Mouse (Mus musculus) frontal cortex, postnatal 14 days (tissue): ENCODE measurements around the gene Pcgf2.
"Not testable (repeated sequence)": the region's sequence is repeated elsewhere in the genome, so short reads cannot be mapped to it uniquely, and the experiment has no call there.

Experiments used
- DNase-seq, 2 experiments: peaks; one replicate each; pipeline ENCODE4 v3.0.0; 2022; ENCODE audit warnings: low spot score in 2 of 2

Pcgf2 gene

DNA sequence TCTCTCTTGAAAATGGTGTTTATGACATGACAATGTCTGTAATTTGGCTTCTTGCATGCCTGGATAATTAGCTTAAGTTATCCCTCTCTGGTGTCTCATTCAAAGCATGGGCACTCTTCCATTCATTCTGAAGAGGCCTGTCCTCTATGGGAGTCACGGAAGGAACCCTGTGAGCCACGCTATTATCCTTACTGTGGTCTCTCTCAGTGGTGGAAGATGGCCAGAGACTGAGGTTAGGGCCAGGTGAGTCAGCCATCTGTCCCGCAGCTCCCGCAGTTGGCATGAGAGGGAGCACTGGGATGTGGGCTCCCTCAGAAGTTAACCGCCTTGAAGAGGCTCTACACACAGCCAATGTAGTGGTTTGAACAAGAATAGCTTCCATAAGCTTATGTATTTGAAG, 50.0 kb downstream of the Pcgf2 start:
- no peak for DNase-seq

DNA sequence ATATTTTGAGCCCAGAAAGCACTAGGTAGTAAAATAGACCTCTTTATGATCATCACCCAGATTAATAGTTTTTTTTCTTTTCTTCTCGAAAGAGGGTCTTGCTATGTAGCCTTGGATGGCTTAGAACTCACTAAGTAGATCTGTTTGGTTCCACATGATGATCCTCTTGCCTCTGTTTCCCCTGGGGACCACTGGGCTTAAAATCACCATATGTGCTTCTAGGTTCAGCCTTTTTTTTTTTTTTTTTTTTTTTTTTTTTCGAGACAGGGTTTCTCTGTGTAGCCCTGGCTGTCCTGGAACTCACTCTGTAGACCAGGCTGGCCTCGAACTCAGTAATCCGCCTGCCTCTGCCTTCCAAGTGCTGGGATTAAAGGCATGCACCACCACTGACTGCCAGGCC, 51.8 kb downstream of the Pcgf2 start:
- not testable (repeated sequence) for DNase-seq

DNA sequence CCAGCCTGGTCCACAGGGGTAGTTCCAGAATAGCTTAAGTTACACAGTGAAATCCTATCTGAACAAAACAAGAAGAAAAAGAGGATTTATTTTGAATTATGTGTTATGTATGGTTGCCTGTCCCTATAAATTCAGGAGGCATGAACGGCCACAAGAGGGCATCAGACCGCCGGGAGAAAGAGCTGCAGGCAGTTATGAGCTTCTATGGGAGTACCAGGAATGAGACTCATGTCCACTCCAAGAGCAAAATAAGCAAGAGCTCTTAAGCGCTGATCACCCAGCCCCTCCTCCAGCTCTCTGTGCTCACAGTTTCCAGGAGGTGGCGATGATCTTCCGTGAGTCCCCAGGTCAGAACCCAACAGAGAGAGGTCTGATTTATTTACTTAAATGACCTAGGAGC, 55.5 kb downstream of the Pcgf2 start:
- no peak for DNase-seq

DNA sequence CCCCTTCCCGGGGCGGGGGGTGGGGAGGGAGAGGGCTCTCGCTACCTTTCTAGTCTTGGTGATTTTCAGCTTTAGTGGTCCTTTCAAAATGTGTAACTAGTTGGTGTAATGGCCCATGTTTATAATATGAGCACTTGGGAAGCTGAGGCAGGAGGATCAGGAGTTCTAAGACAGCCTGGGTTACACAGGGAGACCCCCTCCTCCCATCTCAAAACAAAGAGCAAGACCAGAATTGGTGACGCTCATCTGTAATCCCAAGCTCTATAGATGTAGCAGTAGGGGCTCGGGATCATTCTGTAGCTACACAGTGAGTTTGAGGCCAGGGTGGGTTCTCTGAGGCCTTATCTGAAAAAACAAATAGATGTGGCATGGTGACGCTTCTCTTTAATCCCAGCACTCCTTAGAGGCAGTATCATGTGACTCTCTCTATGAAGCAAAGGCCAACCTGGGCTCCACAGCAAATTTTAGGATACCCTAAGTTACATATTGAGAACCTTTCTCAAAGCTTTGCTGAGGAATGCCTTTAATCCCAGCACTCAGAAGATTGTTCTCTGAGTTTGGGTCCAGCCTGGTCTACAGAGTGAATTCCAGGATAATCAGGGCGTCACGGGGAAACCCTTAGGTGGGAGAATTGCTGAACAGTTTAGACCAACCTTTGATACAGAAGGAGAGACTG, 56.8 kb downstream of the Pcgf2 start:
- no peak for DNase-seq

DNA sequence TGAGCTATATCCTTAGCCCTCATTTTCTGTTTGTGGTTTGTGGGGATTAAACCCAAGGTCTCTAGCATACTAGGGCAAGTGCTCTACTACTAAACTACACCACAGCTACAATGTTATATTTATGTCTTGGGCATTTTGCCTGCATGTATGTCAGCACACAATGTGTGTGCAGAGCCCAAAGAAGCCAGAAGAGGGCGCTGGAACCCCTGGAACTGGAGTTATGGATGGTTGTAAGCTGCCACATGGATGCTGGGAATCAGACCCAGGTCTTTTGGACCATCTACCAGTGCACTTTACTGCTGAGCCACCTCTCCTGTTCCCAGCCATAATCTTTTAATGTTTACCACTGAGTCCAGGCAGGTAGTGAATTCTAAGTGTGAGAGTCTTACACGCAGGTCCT, 57.6 kb downstream of the Pcgf2 start:
- no peak for DNase-seq

DNA sequence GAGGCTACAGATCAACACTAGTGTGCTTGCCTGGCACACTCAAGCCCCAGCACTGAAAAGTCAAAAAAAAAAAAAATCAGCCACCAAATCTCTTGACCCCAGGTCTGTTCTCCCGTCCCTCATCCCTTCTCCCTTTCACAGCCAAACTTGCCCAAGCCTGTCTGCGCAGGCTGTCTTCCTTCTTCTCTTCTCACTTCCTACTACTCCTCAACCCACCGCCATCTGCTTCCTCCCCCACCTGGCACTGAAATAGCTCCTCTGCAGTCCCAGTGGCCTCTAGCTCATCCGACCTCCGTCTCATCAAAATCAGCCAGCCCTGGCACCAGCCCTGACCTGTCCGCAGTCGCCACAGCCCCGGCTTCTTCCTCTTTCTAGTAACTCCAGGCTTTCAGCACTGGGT, 58.6 kb downstream of the Pcgf2 start:
- DNase-seq, result no peak
